Mouse (Mus musculus): ENCODE results near the gene Fam90a1a. TPM values are rescaled to one million over a fixed set of nuclear protein-coding genes. Genes with fewer than 3 reads are reported as not detected.
"Not testable (repeated sequence)": the region's sequence is repeated elsewhere in the genome, so short reads cannot be mapped to it uniquely, and the experiment has no call there.

The Fam90a1a gene
- not detected in 2 replicates for polyA plus RNA-seq (2012; rRNA removed)

GRCm38 (mm10) chr8:21958414-21958813 lies at the start of gene Fam90a1a:
Gene Fam90a1a, plus strand, starts transcription at chr8:21958714.
- Histone ChIP-seq H3K27me3 (ENCODE audit: control insufficient read depth, insufficient read depth, low read length) (no peaks in the 10 kb centered on the region), H3K27ac (ENCODE audit: insufficient read depth, low read length) (no peak within 1 kb of the TSS), H3K4me1 (ENCODE audit: control insufficient read depth, insufficient read depth, low read length) (no peaks in the 10 kb centered on the region), H3K4me3 (replicated peaks; ENCODE audit: insufficient read depth, low read depth, low read length) (no peak within 1 kb of the TSS)
- DNase-seq = no peak
- TF ChIP-seq POLR2A (IDR thresholded peaks at IDR 0.05; ENCODE audit: borderline replicate concordance, insufficient read depth, low read length) = no peak
- TF ChIP-seq CTCF (IDR thresholded peaks at IDR 0.05; ENCODE audit: borderline replicate concordance, insufficient read depth, low read depth, low read length) = no peak
- 91% methylated on average over 2 of the region's 2 CpGs for WGBS

- H3K4me3 ChIP-seq (replicated peaks; ENCODE audit: insufficient read depth, low read depth, low read length) = no peak overlapping the region
- TF ChIP-seq CTCF (IDR thresholded peaks at IDR 0.05; ENCODE audit: borderline replicate concordance, insufficient read depth, low read depth, low read length) (no peak), POLR2A (IDR thresholded peaks at IDR 0.05; ENCODE audit: borderline replicate concordance, insufficient read depth, low read length) (no peak)
- H3K27me3 ChIP-seq (ENCODE audit: control insufficient read depth, insufficient read depth, low read length) = no peaks in the 10 kb centered on the region
- WGBS = 12% methylated on average over 1 of the region's 1 CpGs
- no peak for DNase-seq
- H3K27ac ChIP-seq (ENCODE audit: insufficient read depth, low read length) = no peak overlapping the region
- no peaks in the 10 kb centered on the region for H3K4me1 ChIP-seq (ENCODE audit: control insufficient read depth, insufficient read depth, low read length)
These were observed 46.6 kb upstream of the Fam90a1a start for GRCm38 (mm10) chr8:21911931-21912330.

- TF ChIP-seq POLR2A (IDR thresholded peaks at IDR 0.05; ENCODE audit: borderline replicate concordance, insufficient read depth, low read length) (no peak), CTCF (IDR thresholded peaks at IDR 0.05; ENCODE audit: borderline replicate concordance, insufficient read depth, low read depth, low read length) (no peak)
- DNase-seq = no peak
- 13% methylated on average over 2 of the region's 2 CpGs for WGBS
These were observed 46.0 kb upstream of the Fam90a1a start for GRCm38 (mm10) chr8:21912554-21912953.

GRCm38 (mm10) chr8:21915625-21916024 lies 42.9 kb upstream of the Fam90a1a start:
- Histone ChIP-seq H3K4me1 (ENCODE audit: control insufficient read depth, insufficient read depth, low read length) (no peaks in the 10 kb centered on the region), H3K27me3 (ENCODE audit: control insufficient read depth, insufficient read depth, low read length) (no peaks in the 10 kb centered on the region), H3K4me3 (replicated peaks; ENCODE audit: insufficient read depth, low read depth, low read length) (no peak overlapping the region), H3K27ac (ENCODE audit: insufficient read depth, low read length) (no peak overlapping the region)
- no peak for DNase-seq
- 91% methylated on average over 3 of the region's 3 CpGs for WGBS
- no peak for TF ChIP-seq POLR2A (IDR thresholded peaks at IDR 0.05; ENCODE audit: borderline replicate concordance, insufficient read depth, low read length)
- no peak for TF ChIP-seq CTCF (IDR thresholded peaks at IDR 0.05; ENCODE audit: borderline replicate concordance, insufficient read depth, low read depth, low read length)

More at GRCm38 (mm10) chr8:21912554-21912953, 46.0 kb upstream of the Fam90a1a start:
- Histone ChIP-seq H3K27ac (ENCODE audit: insufficient read depth, low read length) (no peak overlapping the region), H3K4me1 (ENCODE audit: control insufficient read depth, insufficient read depth, low read length) (no peaks in the 10 kb centered on the region), H3K27me3 (ENCODE audit: control insufficient read depth, insufficient read depth, low read length) (no peaks in the 10 kb centered on the region), H3K4me3 (replicated peaks; ENCODE audit: insufficient read depth, low read depth, low read length) (no peak overlapping the region)

GRCm38 (mm10) chr8:21930754-21931153 lies 27.8 kb upstream of the Fam90a1a start:
- H3K4me3 ChIP-seq (replicated peaks; ENCODE audit: insufficient read depth, low read depth, low read length); H3K27ac ChIP-seq (ENCODE audit: insufficient read depth, low read length); H3K27me3 ChIP-seq (ENCODE audit: control insufficient read depth, insufficient read depth, low read length); H3K4me1 ChIP-seq (ENCODE audit: control insufficient read depth, insufficient read depth, low read length); DNase-seq: not testable (repeated sequence)
- whole genome bisulfite sequencing = 42% methylated on average over 3 of the region's 3 CpGs

GRCm38 (mm10) chr8:21932610-21933009 lies 25.9 kb upstream of the Fam90a1a start, which contains the start of gene Defb15:
Gene Defb15, minus strand, starts transcription at chr8:21932710.
- 79% methylated on average over 6 of the region's 6 CpGs for WGBS
- TF ChIP-seq CTCF (IDR thresholded peaks at IDR 0.05; ENCODE audit: borderline replicate concordance, insufficient read depth, low read depth, low read length) (no peak), POLR2A (IDR thresholded peaks at IDR 0.05; ENCODE audit: borderline replicate concordance, insufficient read depth, low read length) (no peak)
- no peak within 1 kb of the TSS for H3K27ac ChIP-seq (ENCODE audit: insufficient read depth, low read length)
- no peak within 1 kb of the TSS for H3K4me3 ChIP-seq (replicated peaks; ENCODE audit: insufficient read depth, low read depth, low read length)
- no peaks in the 10 kb centered on the region for H3K27me3 ChIP-seq (ENCODE audit: control insufficient read depth, insufficient read depth, low read length)
- no peak for DNase-seq
- H3K4me1 ChIP-seq (ENCODE audit: control insufficient read depth, insufficient read depth, low read length) = no peaks in the 10 kb centered on the region

GRCm38 (mm10) chr8:21938052-21938451 lies 20.5 kb upstream of the Fam90a1a start, which contains the start of gene Defb35:
Gene Defb35, plus strand, starts transcription at chr8:21938352.
- H3K4me1 ChIP-seq (ENCODE audit: control insufficient read depth, insufficient read depth, low read length); H3K4me3 ChIP-seq (replicated peaks; ENCODE audit: insufficient read depth, low read depth, low read length); H3K27ac ChIP-seq (ENCODE audit: insufficient read depth, low read length); DNase-seq; H3K27me3 ChIP-seq (ENCODE audit: control insufficient read depth, insufficient read depth, low read length): not testable (repeated sequence)
- WGBS = 83% methylated on average over 4 of the region's 4 CpGs

- no peaks in the 10 kb centered on the region for H3K27me3 ChIP-seq (ENCODE audit: control insufficient read depth, insufficient read depth, low read length)
- no peak for TF ChIP-seq CTCF (IDR thresholded peaks at IDR 0.05; ENCODE audit: borderline replicate concordance, insufficient read depth, low read depth, low read length)
- TF ChIP-seq POLR2A (IDR thresholded peaks at IDR 0.05; ENCODE audit: borderline replicate concordance, insufficient read depth, low read length) = no peak
- H3K27ac ChIP-seq (ENCODE audit: insufficient read depth, low read length) = no peak within 1 kb of the TSS
- DNase-seq = no peak
- 75% methylated on average over 6 of the region's 6 CpGs for WGBS
- H3K4me3 ChIP-seq (replicated peaks; ENCODE audit: insufficient read depth, low read depth, low read length) = no peak within 1 kb of the TSS
- no peaks in the 10 kb centered on the region for H3K4me1 ChIP-seq (ENCODE audit: control insufficient read depth, insufficient read depth, low read length)
These were observed 12.1 kb upstream of the Fam90a1a start, which contains the start of gene Defb13 for GRCm38 (mm10) chr8:21946462-21946861. Gene Defb13, plus strand, starts transcription at chr8:21946762.

Measured in cerebellum, adult 2 months (tissue).